Mouse (Mus musculus): Measurements from ENCODE around the gene Ston1.

Ston1 gene

DNA sequence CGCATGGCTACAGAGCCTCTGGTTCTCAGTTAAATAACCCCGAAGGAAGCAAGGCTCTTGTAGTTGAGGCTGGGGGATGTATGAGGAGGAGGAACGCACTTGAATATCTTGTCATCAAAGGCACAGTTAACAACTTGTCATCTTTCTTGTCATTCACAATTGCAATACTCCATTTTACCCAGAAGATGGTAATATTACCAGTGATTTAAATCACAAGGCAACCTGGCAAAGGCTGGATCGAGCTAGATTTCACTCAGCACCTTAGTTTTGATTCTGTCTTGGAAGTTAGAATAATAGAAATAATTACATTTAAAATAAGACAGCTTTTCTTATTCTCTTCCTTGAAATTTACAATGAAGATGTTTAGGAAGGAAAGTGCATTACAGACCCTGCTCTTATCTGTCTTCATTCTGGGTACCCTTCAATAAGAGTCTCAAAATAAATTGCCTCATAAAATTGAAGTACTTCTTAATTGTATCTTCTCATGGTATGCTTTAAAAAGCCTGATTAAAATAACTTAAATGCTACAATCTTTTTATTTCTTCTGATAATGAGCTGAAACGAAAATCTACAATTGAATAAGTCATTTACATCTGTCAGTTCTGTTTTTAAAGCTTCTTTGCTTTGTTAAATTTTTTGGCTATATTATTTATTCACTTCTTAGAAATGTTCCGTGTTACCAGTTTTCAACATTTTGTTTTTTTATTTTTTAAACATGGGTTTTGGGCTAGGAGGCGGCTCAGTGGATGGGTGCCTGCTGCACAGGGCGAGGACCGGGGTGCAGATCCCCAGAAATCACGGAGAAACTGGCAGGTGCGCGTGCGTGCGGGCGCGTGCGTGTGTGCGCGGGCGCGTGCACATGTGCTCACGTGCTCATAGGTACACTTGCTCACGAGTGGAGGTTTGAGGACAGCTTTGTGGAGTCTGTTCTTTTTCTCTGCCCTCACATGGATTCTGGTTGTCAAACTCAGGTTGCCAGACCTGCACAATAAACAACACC is 78.1 kb downstream of the Ston1 start:
- no peak for DNase-seq (ENCODE audit: extremely low spot score)

- no peak for DNase-seq (ENCODE audit: extremely low spot score)
These were observed 90.7 kb downstream of the Ston1 start for GRCm38 (mm10) chr17:88688226-88688625.

- DNase-seq (ENCODE audit: extremely low spot score): no peak
These were observed 99.3 kb downstream of the Ston1 start for GRCm38 (mm10) chr17:88696656-88697333.

DNA sequence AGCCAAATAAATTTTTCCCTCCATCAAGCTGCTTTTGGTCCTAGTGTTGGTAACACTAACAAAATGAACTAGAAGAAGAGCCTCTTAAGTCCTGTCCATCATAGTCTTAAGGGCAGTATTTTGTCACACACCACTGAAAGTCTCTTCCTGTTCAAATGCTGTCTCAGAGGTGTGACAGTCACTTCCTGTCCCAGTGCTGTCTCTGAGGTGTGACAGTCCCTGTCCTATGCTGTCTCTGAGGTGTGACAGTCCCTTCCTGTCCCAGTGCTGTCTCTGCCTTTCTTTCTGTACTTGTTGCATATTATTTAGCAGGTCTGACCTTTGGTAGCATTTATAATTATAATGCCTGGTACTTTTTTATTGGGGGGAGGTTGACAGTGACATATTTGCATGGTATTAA is 103.4 kb downstream of the Ston1 start:
- no peak for DNase-seq (ENCODE audit: extremely low spot score)

GRCm38 (mm10) chr17:88702345-88702744 is 104.9 kb downstream of the Ston1 start:
- no peak for DNase-seq (ENCODE audit: extremely low spot score)

GRCm38 (mm10) chr17:88703112-88703511 is 105.6 kb downstream of the Ston1 start:
- no peak for DNase-seq (ENCODE audit: extremely low spot score)

GRCm38 (mm10) chr17:88706231-88706649 is 108.8 kb downstream of the Ston1 start:
- peak; percentile 24 for DNase-seq (ENCODE audit: extremely low spot score)
